Mouse (Mus musculus) retina, postnatal 7 days (tissue): Measurements from ENCODE around the gene Samd4b.
A peak's percentile ranks its signal among the peaks of the same experiment; 100 is the strongest.

Experiments
- DNase-seq: peaks from one replicate; pipeline ENCODE4 v3.0.0-alpha.2; 2012; ENCODE audit warnings: low read depth, low spot score

The Samd4b gene

DNA sequence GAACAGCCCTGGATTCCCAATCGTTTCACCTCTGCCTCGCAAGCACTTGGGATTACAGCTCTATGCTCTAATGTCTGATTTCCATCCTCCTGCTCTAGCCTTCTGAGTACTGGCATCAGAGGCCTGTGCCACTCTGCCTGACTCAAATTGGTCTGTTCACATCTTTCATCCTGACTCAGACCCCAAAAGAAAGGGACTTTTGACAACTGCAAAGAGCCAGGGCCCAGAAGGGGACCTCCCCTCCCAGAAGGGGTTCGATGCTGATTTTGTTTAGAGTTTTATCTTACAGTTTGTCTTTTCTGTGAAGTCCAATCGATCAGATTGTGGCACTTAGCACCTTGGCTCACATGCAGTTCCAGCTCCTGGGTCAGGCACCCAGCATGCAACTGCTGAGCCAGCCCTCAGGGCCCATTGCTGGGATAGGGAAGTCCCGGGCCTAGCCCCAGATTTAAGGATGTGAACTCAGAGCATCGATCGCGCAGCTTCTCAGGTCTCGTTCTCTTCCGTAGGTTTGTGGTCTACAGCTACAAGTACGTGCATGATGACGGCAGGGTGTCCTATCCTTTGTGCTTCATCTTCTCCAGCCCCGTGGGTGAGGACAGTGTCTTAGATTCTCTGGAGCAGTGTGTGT lies 153.5 kb downstream of the Samd4b start:
- no peak for DNase-seq

- DNase-seq, result no peak
Observed at GRCm38 (mm10) chr7:28442688-28443087, 155.3 kb downstream of the Samd4b start.

DNA sequence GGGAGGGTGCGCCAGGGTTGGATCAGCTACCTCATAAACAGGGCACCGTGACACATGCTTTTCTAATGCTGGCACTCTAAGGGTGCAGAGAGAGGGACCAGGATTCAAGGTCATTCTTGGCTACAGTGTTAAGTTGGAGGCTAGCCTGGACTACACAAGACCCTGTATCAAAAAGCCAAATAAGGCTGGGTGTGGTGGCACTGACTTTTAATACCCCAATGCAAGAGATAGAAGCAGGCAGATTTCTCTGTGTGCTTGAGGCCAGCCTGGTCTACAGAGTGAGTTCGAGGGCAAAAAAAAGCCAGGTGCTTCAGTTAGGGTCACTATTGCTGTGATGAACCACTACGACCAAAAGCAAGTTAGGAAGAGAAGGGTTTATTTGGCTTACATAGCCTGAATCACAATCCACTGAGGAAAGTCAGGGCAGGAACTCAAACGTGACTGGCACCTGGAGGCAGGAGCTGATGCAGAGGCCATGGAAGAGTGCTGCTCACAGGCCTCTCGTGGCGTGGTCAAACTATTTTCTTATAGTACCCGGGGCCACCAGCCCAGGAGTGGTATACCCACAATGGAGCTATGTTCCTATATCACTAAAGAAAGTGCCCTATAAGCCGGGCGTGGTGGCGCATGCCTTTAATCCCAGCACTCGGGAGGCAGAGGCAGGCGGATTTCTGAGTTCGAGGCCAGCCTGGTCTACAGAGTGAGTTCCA lies 156.0 kb downstream of the Samd4b start:
- DNase-seq, result no peak

DNA sequence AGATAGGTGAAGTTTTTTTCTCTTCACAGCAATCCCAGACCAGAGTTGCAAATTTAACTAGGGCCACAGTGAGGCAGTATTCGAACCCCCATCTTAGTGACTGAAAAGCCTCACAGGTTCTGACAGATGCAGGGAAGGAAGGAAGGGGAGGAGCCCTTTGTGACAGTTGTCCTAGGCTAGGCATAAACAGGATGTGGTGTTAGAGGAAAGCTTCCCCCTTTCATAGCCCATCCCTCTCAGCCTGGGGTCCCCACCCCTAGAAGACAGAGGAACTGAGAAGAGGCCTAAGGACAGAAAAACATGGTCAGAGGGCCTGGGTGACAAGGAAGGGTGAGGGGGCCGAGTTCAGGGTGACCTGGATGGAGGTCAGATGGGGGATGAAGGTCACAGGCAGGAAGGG lies 157.2 kb downstream of the Samd4b start:
- no peak for DNase-seq

DNA sequence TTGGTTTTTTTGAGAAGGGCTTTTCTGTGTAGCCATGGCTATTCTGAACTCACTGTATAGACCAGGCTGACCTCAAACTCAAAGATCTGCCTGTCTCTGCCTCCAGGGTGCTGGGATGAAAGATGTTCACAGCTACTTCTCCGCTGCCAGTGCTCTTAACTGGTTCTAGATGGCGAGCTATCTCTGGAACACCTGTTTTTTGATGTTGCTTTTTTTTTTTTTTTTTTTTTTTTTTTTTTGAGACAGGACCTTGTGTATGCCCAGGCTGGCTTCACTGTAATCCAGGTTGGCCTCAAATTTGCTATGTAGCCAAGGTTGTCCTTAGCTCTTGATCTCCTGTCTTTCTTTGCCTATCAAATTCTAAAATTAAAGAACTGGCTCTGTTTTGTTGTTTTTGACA lies 159.2 kb downstream of the Samd4b start:
- no peak for DNase-seq

GRCm38 (mm10) chr7:28437964-28438363 lies 160.0 kb downstream of the Samd4b start:
- DNase-seq, result no peak

- peak; percentile 58 for DNase-seq
Observed at GRCm38 (mm10) chr7:28436932-28437570, 160.9 kb downstream of the Samd4b start, which contains the start of gene Gmfg. Gmfg (plus strand) TSS chr7:28437447.

DNA sequence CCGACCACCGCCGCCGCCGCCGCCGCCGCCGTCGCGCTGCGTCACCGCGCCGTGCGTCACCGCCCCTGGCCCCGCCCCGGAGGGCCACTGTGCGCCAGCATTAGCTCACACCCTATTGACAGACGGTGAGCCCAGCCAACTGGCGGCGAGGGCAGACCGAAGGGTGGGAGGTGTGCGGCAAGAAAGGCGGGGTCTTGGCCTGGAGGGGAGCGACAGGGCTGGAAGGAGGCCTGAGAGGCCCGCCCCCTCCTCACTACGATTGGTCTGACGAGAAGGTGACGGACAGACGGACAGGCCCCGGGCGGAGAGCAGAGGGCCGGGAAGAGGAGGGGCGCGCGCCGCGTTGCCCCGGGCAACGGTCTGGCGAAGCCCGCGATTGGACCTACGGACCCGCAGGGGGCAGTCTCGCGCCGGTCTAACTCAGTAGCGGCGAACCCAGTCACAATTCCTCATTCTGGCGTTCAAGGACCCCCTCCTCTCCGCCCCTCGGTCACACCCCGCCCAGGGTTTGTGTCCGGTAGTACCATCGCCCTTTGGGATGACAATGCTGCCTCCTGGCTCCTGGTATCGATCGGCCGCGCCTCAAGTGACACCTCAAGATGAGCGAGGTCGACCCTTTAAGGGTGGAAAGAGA lies 161.6 kb downstream of the Samd4b start:
- DNase-seq, result peak; percentile 99

- DNase-seq, result no peak
Observed at GRCm38 (mm10) chr7:28435660-28436259, 162.2 kb downstream of the Samd4b start.

GRCm38 (mm10) chr7:28432252-28432651 lies 165.7 kb downstream of the Samd4b start:
- DNase-seq, result no peak

DNA sequence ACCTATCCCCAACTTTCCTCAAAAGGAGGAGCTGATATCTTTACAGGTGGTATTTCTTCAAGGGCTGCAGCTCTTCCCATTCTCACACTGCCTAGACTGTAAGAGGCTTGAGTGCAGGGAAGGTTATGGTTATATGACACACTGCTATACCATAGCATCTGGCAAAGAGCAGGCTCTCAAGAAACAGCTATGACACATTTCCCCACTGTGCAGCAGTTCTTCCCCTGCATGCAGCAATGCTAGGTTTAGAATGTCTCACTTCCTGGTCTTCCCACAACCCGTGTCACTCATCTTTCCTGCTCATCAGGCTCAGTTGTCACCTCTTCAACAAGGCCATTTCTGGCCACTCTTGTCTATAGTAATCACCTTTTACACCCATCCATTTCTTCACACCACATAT lies 167.4 kb downstream of the Samd4b start:
- DNase-seq, result no peak

DNA sequence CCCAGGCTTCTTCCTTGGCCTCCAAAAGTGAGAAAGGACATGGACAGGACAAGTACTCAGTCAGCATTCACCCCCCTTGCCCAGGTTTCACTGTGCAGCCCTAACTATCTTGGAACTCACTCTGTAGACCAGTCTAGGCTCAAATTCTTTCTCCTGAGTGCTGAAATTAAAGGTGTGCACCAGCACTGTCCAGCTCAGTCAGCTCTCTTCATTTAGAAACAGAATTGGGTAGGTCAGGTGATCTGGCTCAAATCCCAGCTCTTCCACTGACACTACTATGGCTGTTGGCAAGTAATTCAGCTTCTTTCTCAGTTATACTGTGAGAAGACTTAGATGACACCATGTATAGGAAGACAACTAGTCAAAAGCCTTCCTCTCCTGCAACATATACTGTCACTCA lies 170.2 kb downstream of the Samd4b start:
- DNase-seq, result no peak

DNA sequence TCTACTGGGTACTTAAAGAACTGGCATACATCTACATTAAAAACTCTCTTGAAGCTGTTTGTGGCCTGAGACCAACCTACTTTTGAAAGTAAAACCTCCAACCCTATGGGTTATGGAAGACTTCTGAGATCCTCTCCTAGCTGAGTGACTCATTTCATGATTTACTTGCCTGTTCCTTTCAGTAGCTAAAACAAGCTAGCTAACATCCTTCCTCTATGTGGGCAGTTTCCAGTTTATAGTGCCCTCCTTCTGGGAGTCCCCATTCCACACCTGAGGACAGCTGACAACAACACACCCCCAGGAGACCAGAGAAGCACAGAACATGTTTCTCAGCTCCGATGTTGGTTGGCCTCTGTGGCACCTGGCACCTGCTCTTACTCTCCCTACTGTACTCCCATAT lies 174.9 kb downstream of the Samd4b start:
- no peak for DNase-seq

- DNase-seq, result no peak
Observed at GRCm38 (mm10) chr7:28419416-28419815, 178.5 kb downstream of the Samd4b start.

DNA sequence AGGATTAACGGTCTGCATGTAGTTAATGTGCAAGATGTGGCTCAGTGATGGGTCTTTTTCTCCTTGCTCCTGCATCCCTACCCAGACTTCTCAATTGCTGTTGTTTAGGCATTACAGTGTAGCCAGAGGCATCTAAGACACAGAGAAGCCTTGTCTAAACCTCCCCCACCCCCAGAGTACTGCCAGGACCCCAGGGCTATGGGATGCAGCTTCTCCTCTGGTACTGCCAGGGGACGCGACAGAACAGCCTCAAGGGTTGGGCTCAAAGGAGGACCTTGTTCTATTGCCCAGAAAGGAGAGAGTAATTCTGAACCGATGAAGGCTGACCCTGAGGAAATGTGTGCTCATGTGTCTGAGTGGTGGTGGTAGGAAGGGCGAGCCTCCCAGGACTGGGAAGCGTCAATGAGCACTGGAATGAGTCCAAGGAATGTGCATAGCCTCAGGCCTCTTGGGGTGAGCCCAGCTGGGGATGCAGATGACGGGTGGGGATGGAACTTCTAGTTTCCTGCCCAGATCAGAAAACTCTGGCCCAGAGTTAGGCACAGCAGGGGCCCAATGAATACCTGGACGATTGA lies 179.8 kb downstream of the Samd4b start:
- no peak for DNase-seq

- DNase-seq, result no peak
Observed at GRCm38 (mm10) chr7:28417368-28417767, 180.6 kb downstream of the Samd4b start.

- no peak for DNase-seq
Observed at GRCm38 (mm10) chr7:28412826-28413225, 185.1 kb downstream of the Samd4b start.

GRCm38 (mm10) chr7:28410841-28411475 lies 187.0 kb downstream of the Samd4b start:
- DNase-seq, result no peak

- DNase-seq, result no peak
Observed at GRCm38 (mm10) chr7:28401942-28402341, 196.0 kb downstream of the Samd4b start.

DNA sequence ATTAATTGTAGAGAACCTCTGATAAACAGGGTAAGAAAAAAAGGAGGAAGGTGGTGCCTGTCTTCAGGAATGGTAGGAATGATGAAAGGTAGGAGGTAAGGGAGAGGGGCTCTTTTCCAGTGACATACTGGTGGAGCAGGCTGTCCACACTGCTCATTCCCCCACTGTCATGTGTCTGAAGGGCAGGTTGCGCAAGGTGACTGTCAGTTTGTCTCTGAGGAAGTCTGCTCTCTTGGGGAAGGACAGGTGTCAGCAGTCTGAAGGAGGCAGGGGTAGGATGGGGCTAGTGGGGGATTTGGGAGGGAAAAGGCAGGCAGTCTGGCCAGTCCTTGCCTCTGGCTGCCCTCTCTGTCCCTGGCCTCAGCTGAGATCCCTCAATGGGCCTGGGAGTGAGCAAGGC lies 196.9 kb downstream of the Samd4b start:
- DNase-seq, result no peak

GRCm38 (mm10) chr7:28398696-28399340 lies 199.1 kb downstream of the Samd4b start:
- DNase-seq, result no peak
